Mouse (Mus musculus): Measurements from ENCODE around the gene Lcn8.

GRCm38 (mm10) chr2:25666516-25666915, 13.6 kb downstream of the Lcn8 start:
- TF ChIP-seq E2F4 (IDR thresholded peaks at IDR 0.05; ENCODE audit: insufficient read depth), result no peak
- TF ChIP-seq POLR2A (IDR thresholded peaks at IDR 0.05; ENCODE audit: insufficient read length, low read depth), result no peak
- TF ChIP-seq MYOG (IDR thresholded peaks at IDR 0.05; ENCODE audit: control insufficient read depth in 1 of 3, insufficient read depth in 1 of 3, insufficient read length in 2 of 3, low read depth in 2 of 3), result no peak
- TF ChIP-seq POLR2AphosphoS2 (IDR thresholded peaks at IDR 0.05; ENCODE audit: insufficient read length, low read depth), result no peak
- no peak for TF ChIP-seq TCF3 (IDR thresholded peaks at IDR 0.05; ENCODE audit: insufficient read length, low read depth)
